Mouse (Mus musculus) MEL (cell line): ENCODE data around the gene Rbm12. TPM values are rescaled to one million over a fixed set of nuclear protein-coding genes. Genes with fewer than 3 reads are reported as not detected.
A peak's percentile ranks its signal among the peaks of the same experiment; 100 is the strongest.

Experiments used
- DNase-seq: peaks from one replicate; pipeline ENCODE4 v3.0.0; 2011; ENCODE audit warnings: low read depth, low spot score
- H3K27ac ChIP-seq: 2 replicates; pipeline ENCODE4 v1.5.1; 2012; ENCODE audit warnings: low read depth, mild to moderate bottlenecking, control low read depth, low read length, moderate library complexity; ENCODE audit not compliant: control insufficient read depth
- H3K27me3 ChIP-seq, 2 experiments: fragments of 150-350 bp in 1 of 2; sonication (generic) in 1 of 2; 2 replicates each; pipeline ENCODE4 v1.6.1; 2012; ENCODE audit warnings: low read length in 2 of 2, mild to moderate bottlenecking in 2 of 2, improper control_type of control experiment in 1 of 2, moderate library complexity in 1 of 2; ENCODE audit not compliant: insufficient read depth in 2 of 2, control insufficient read depth in 1 of 2
- H3K36me3 ChIP-seq, 2 experiments: 2 replicates each; pipeline ENCODE4 v1.6.1; 2012 to 2014; ENCODE audit warnings: low read length in 2 of 2, improper control_type of control experiment in 1 of 2, inconsistent platforms in 1 of 2, mild to moderate bottlenecking in 1 of 2; ENCODE audit not compliant: insufficient read depth in 2 of 2, control insufficient read depth in 1 of 2
- H3K4me1 ChIP-seq, 2 experiments: fragments of 150-350 bp in 1 of 2; sonication (generic) in 1 of 2; 2 replicates each; pipeline ENCODE4 v1.6.1; 2012; ENCODE audit warnings: low read length in 2 of 2, improper control_type of control experiment in 1 of 2, mild to moderate bottlenecking in 1 of 2; ENCODE audit not compliant: insufficient read depth in 2 of 2, control insufficient read depth in 1 of 2
- H3K4me3 ChIP-seq, 2 experiments: fragments of 150-350 bp in 1 of 2; sonication (generic) in 1 of 2; 2 replicates each; pipeline ENCODE4 v1.5.1; 2012; ENCODE audit warnings: low read depth in 2 of 2, low read length in 2 of 2, mild to moderate bottlenecking in 2 of 2, moderate library complexity in 2 of 2, control low read depth in 1 of 2, improper control_type of control experiment in 1 of 2; ENCODE audit not compliant: control insufficient read depth in 1 of 2, insufficient read depth in 1 of 2
- H3K79me2 ChIP-seq: 2 replicates; pipeline ENCODE4 v1.6.1; 2012; ENCODE audit warnings: mild to moderate bottlenecking, low read length, moderate library complexity; ENCODE audit not compliant: control insufficient read depth, poor library complexity, insufficient read depth
- H3K9ac ChIP-seq: 2 replicates; pipeline ENCODE4 v1.6.1; 2012; ENCODE audit warnings: low read depth, mild to moderate bottlenecking, control low read depth, low read length, moderate library complexity; ENCODE audit not compliant: control insufficient read depth, poor library complexity, severe bottlenecking
- H3K9me3 ChIP-seq: fragments of 150-350 bp; sonication (generic); replicated peaks from 2 replicates; pipeline ENCODE4 v1.6.1; 2012; ENCODE audit warnings: mild to moderate bottlenecking, low read length, improper control_type of control experiment, moderate library complexity; ENCODE audit not compliant: insufficient read depth
- CTCF ChIP-seq, 3 experiments: IDR thresholded peaks in 2 of 3; conservative IDR thresholded peaks in 1 of 3; 2 replicates each; pipeline ENCODE4 v1.5.1; 2011 to 2012; ENCODE audit warnings: low read length in 3 of 3, low read depth in 2 of 3, mild to moderate bottlenecking in 2 of 3, improper control_type of control experiment in 1 of 3, inconsistent platforms in 1 of 3, mixed read lengths in 1 of 3, moderate library complexity in 1 of 3; ENCODE audit not compliant: control insufficient read depth in 1 of 3, insufficient read depth in 1 of 3, poor library complexity in 1 of 3, severe bottlenecking in 1 of 3
- ELF1 ChIP-seq: IDR thresholded peaks from 2 replicates; pipeline ENCODE4 v1.6.1; 2014; ENCODE audit warnings: low read depth, mild to moderate bottlenecking, inconsistent platforms, low read length, improper control_type of control experiment, moderate library complexity
- EP300 ChIP-seq, 2 experiments: IDR thresholded peaks; 2 replicates each; pipeline ENCODE4 v1.6.1; 2011; ENCODE audit warnings: improper control_type of control experiment in 2 of 2, low read length in 2 of 2, low read depth in 1 of 2, mild to moderate bottlenecking in 1 of 2
- ETS1 ChIP-seq: IDR thresholded peaks from 2 replicates; pipeline ENCODE4 v1.6.1; 2012; ENCODE audit warnings: low read depth, mild to moderate bottlenecking, inconsistent platforms, low read length, improper control_type of control experiment, moderate library complexity
- GABPA ChIP-seq: IDR thresholded peaks from 2 replicates; pipeline ENCODE4 v1.6.1; 2012; ENCODE audit warnings: low read depth, mild to moderate bottlenecking, inconsistent platforms, low read length, improper control_type of control experiment, moderate library complexity
- GATA1 ChIP-seq: IDR thresholded peaks from 2 replicates; pipeline ENCODE4 v1.6.1; 2011; ENCODE audit warnings: low read depth, low read length, improper control_type of control experiment
- JUND ChIP-seq: IDR thresholded peaks from 2 replicates; pipeline ENCODE4 v1.6.1; 2011; ENCODE audit warnings: low read depth, mild to moderate bottlenecking, improper control_type of control experiment, low read length
- KAT2A ChIP-seq: conservative IDR thresholded peaks from 2 replicates; pipeline ENCODE4 v1.6.1; 2012; ENCODE audit warnings: low read depth, low read length, improper control_type of control experiment, inconsistent platforms
- MXI1 ChIP-seq: IDR thresholded peaks from 2 replicates; pipeline ENCODE4 v1.6.1; 2011; ENCODE audit warnings: mild to moderate bottlenecking, low read depth, low read length, improper control_type of control experiment
- MYB ChIP-seq: IDR thresholded peaks from 2 replicates; pipeline ENCODE4 v1.6.1; 2011; ENCODE audit warnings: mild to moderate bottlenecking, low read depth, low read length, improper control_type of control experiment
- NRF1 ChIP-seq: IDR thresholded peaks from 2 replicates; pipeline ENCODE4 v1.6.1; 2014; ENCODE audit warnings: low read depth, mild to moderate bottlenecking, inconsistent platforms, low read length, improper control_type of control experiment, moderate library complexity; ENCODE audit not compliant: poor library complexity, insufficient read depth, severe bottlenecking
- RAD21 ChIP-seq: IDR thresholded peaks from 2 replicates; pipeline ENCODE4 v1.6.1; 2011; ENCODE audit warnings: mild to moderate bottlenecking, low read depth, low read length, improper control_type of control experiment
- RCOR1 ChIP-seq: IDR thresholded peaks from 2 replicates; pipeline ENCODE4 v1.6.1; 2012; ENCODE audit warnings: low read depth, mild to moderate bottlenecking, inconsistent platforms, low read length, improper control_type of control experiment
- SIN3A ChIP-seq: IDR thresholded peaks from 2 replicates; pipeline ENCODE4 v1.6.1; 2012; ENCODE audit warnings: low read length, improper control_type of control experiment, inconsistent platforms
- TBP ChIP-seq: IDR thresholded peaks from 2 replicates; pipeline ENCODE4 v1.8.0; 2011; ENCODE audit warnings: low read depth, low read length, improper control_type of control experiment
- UBTF ChIP-seq: IDR thresholded peaks from 2 replicates; pipeline ENCODE4 v1.6.1; 2012; ENCODE audit warnings: low read depth, mild to moderate bottlenecking, inconsistent platforms, low read length, improper control_type of control experiment, moderate library complexity, borderline replicate concordance; ENCODE audit not compliant: insufficient read depth
- ZMIZ1 ChIP-seq: IDR thresholded peaks from 2 replicates; pipeline ENCODE4 v1.6.1; 2012; ENCODE audit warnings: low read depth, mild to moderate bottlenecking, inconsistent platforms, low read length, improper control_type of control experiment, moderate library complexity
- ZNF384 ChIP-seq: IDR thresholded peaks from 2 replicates; pipeline ENCODE4 v1.6.1; 2012; ENCODE audit warnings: low read depth, mild to moderate bottlenecking, inconsistent platforms, low read length, improper control_type of control experiment
- polyA plus RNA-seq, 2 experiments: library from polyadenylated mRNA; stranded (reverse) in 1 of 2; unstranded in 1 of 2; fragments of >175 nt in 1 of 2; fragments of >200 nt in 1 of 2; gene quantifications; 2 replicates each; pipeline versions ENCODE4 v1.2.1 to v1.2.4; 2012; ENCODE audit warnings: low replicate concordance in 2 of 2, low read depth in 1 of 2; ENCODE audit not compliant: insufficient read length in 2 of 2, insufficient read depth in 1 of 2, missing spikeins in 1 of 2
- total RNA-seq: library from RNA; depleted of rRNA; stranded (reverse); fragments of 300-350 nt; gene quantifications from 2 replicates; pipeline ENCODE4 v1.2.3, GENCODE M21; 2012

Gene Rbm12
- total and polyA plus RNA-seq, 3 experiments: 13.4 to 42.5 (median 28.8) TPM

- Histone ChIP-seq H3K4me1 (no peaks in the 10 kb centered on the region), H3K79me2 (peaks cover 8% of the 10 kb centered on the region), H3K9me3 (no peaks in the 10 kb centered on the region), H3K4me3 (no peak overlapping the region), H3K27ac (no peak overlapping the region), H3K27me3 (no peaks in the 10 kb centered on the region), H3K36me3 (peaks cover 22 to 71% of the 10 kb centered on the region in 2 experiments), H3K9ac (no peak overlapping the region)
- TF ChIP-seq JUND (no peak), CTCF (IDR thresholded peaks at IDR 0.05 in 2 of 3, conservative IDR thresholded peaks at IDR 0.05 in 1 of 3; ENCODE audit: control insufficient read depth in 1 of 3, insufficient read depth in 1 of 3, low read depth in 2 of 3, low read length in 3 of 3, poor library complexity in 1 of 3, severe bottlenecking in 1 of 3) (peak in 1 of 3 experiments; percentile 42; a peak in 2 of 6 replicates), ZMIZ1 (no peak), ELF1 (no peak), TBP (no peak)
- no peak for DNase-seq
These were observed 39.8 kb upstream of the Rbm12 start for GRCm38 (mm10) chr2:156151538-156151937.

GRCm38 (mm10) chr2:156147316-156147915 is 35.6 kb upstream of the Rbm12 start:
- no peaks in the 10 kb centered on the region for H3K27me3 ChIP-seq
- no peak for TF ChIP-seq ZMIZ1
- TF ChIP-seq MXI1: no peak
- no peak for TF ChIP-seq SIN3A
- no peak for TF ChIP-seq RCOR1
- TF ChIP-seq UBTF: no peak
- no peak for TF ChIP-seq ETS1
- no peak for TF ChIP-seq TBP
- no peak for TF ChIP-seq GATA1
- no peak for TF ChIP-seq RAD21
- no peak for TF ChIP-seq EP300 (IDR thresholded peaks at IDR 0.05; ENCODE audit: low read depth in 1 of 2, low read length in 2 of 2)
- TF ChIP-seq JUND: no peak
- TF ChIP-seq KAT2A: no peak
- TF ChIP-seq MYB: no peak
- no peak for TF ChIP-seq ZNF384
- TF ChIP-seq GABPA: no peak
- no peak for TF ChIP-seq NRF1
- no peak for TF ChIP-seq ELF1
- no peaks in the 10 kb centered on the region for H3K9me3 ChIP-seq
- no peak overlapping the region for H3K9ac ChIP-seq
- H3K36me3 ChIP-seq: peaks cover 27 to 43% of the 10 kb centered on the region in 2 experiments
- peaks cover 16% of the 10 kb centered on the region for H3K79me2 ChIP-seq
- H3K4me1 ChIP-seq: peaks cover 0 to 2% of the 10 kb centered on the region in 2 experiments; a peak in 1 of 4 replicates
- H3K27ac ChIP-seq: no peak overlapping the region
- no peak overlapping the region for H3K4me3 ChIP-seq
- no peak for DNase-seq
